Mouse (Mus musculus): ENCODE results near the gene Ugt1a10.

Ugt1a10 gene

GRCm38 (mm10) chr1:88255466-88255857, 200.3 kb downstream of the Ugt1a10 start:
- DNase-seq (ENCODE audit: low spot score in 2 of 2), result no peak

- no peak for DNase-seq (ENCODE audit: low spot score in 2 of 2)
Observed at GRCm38 (mm10) chr1:88255989-88256754, 201.0 kb downstream of the Ugt1a10 start.

GRCm38 (mm10) chr1:88256886-88257663, 201.9 kb downstream of the Ugt1a10 start:
- no peak for DNase-seq (ENCODE audit: low spot score in 2 of 2)

- no peak for DNase-seq (ENCODE audit: low spot score in 2 of 2)
Observed at GRCm38 (mm10) chr1:88257681-88258080, 202.5 kb downstream of the Ugt1a10 start.

GRCm38 (mm10) chr1:88258361-88258760, 203.2 kb downstream of the Ugt1a10 start:
- DNase-seq (ENCODE audit: low spot score in 2 of 2), result no peak

- DNase-seq (ENCODE audit: low spot score in 2 of 2), result no peak
Observed at GRCm38 (mm10) chr1:88258881-88259642, 203.9 kb downstream of the Ugt1a10 start.

GRCm38 (mm10) chr1:88259643-88260024, 204.4 kb downstream of the Ugt1a10 start:
- DNase-seq (ENCODE audit: low spot score in 2 of 2), result no peak

GRCm38 (mm10) chr1:88260114-88260513, 204.9 kb downstream of the Ugt1a10 start:
- DNase-seq (ENCODE audit: low spot score in 2 of 2), result no peak

- DNase-seq (ENCODE audit: low spot score in 2 of 2), result no peak
Observed at GRCm38 (mm10) chr1:88260604-88261377, 205.6 kb downstream of the Ugt1a10 start.

- DNase-seq (ENCODE audit: low spot score in 2 of 2), result no peak
Observed at GRCm38 (mm10) chr1:88261706-88262105, 206.5 kb downstream of the Ugt1a10 start.

- no peak for DNase-seq (ENCODE audit: low spot score in 2 of 2)
Observed at GRCm38 (mm10) chr1:88262255-88262654, 207.1 kb downstream of the Ugt1a10 start.

GRCm38 (mm10) chr1:88262961-88263360, 207.8 kb downstream of the Ugt1a10 start:
- DNase-seq (ENCODE audit: low spot score in 2 of 2), result no peak

- no peak for DNase-seq (ENCODE audit: low spot score in 2 of 2)
Observed at GRCm38 (mm10) chr1:88263778-88264177, 208.6 kb downstream of the Ugt1a10 start.

- no peak for DNase-seq (ENCODE audit: low spot score in 2 of 2)
Observed at GRCm38 (mm10) chr1:88264237-88264868, 209.2 kb downstream of the Ugt1a10 start.

GRCm38 (mm10) chr1:88264869-88265240, 209.7 kb downstream of the Ugt1a10 start:
- no peak for DNase-seq (ENCODE audit: low spot score in 2 of 2)

GRCm38 (mm10) chr1:88266123-88266522, 210.9 kb downstream of the Ugt1a10 start:
- DNase-seq (ENCODE audit: low spot score in 2 of 2), result no peak

GRCm38 (mm10) chr1:88267489-88267888, 212.3 kb downstream of the Ugt1a10 start:
- no peak for DNase-seq (ENCODE audit: low spot score in 2 of 2)

- DNase-seq (ENCODE audit: low spot score in 2 of 2), result no peak
Observed at GRCm38 (mm10) chr1:88268070-88268469, 212.9 kb downstream of the Ugt1a10 start.

All from spleen, postnatal 10 days (tissue).